Mouse (Mus musculus) right cerebral cortex, postnatal 36 days (tissue): ENCODE measurements at regions not wholly inside any gene's neighbourhood (a gene's known extent, or its start where the extent isn't known, plus 50 kb on each side); places are given as distances from the start of the nearest gene placed in this dataset.
A peak's percentile ranks its signal among the peaks of the same experiment; 100 is the strongest.

Experiments used
- DNase-seq, 2 experiments: peaks; one replicate each; pipeline ENCODE4 v3.0.0; 2022; ENCODE audit warnings: low spot score in 2 of 2, mixed read lengths in 1 of 2

DNA sequence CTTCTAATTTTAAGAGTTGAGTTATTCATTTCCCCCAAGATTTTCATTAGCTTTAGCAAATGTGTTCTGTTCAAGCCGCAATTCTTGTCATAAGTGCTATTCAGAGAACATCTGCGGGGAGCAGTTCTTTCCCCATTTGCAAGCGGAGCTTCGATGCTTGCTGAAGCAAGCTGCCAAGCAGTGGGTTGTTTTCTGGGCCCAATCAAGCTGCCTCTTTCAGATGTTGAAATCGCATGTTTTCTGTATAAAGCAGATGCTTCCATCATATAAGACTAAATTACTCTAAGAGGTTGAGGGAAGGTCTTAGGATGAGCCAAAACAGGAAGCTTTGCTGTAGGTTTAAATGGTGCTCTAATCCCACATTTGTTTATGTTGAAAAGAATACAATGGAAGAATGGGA, 547.4 kb downstream of the Abca13 start:
- DNase-seq, result peak; percentile 8 to 17

DNA sequence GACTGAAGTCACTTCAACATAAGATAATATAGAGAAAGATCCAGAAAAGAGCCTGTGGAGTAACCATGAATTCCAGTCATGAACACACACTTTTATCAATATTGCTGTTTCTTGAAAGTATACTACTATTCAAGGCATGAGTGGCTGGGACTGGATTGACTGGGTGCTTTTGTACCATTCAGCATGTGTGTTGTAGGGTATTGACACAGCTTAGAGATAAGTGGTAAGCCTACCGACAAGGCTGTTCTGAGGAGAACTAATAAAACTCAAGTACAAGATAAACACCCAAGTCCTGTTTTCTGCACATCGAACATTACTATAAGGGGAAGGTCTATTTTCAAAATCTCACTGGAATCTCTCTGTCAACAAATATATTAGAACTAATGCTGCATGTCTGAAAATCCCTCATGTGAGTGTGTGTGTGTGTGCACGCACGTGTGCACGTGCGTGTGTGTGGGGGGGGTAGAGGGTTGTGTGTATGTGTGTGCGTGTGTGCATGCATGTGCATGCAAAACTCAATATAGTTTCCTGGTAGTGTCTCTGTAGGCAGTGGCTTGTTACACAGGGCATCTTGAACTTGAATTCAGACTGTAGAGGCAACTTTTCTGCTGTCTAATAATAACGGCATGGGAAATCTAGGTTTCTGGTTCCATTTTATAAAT, 588.6 kb downstream of the Abca13 start:
- DNase-seq, result no peak

- no peak for DNase-seq
These were observed 601.6 kb downstream of the Abca13 start for GRCm38 (mm10) chr11:9793175-9793828.

- DNase-seq, result no peak
These were observed 647.9 kb downstream of the Abca13 start for GRCm38 (mm10) chr11:9839636-9840035.

DNA sequence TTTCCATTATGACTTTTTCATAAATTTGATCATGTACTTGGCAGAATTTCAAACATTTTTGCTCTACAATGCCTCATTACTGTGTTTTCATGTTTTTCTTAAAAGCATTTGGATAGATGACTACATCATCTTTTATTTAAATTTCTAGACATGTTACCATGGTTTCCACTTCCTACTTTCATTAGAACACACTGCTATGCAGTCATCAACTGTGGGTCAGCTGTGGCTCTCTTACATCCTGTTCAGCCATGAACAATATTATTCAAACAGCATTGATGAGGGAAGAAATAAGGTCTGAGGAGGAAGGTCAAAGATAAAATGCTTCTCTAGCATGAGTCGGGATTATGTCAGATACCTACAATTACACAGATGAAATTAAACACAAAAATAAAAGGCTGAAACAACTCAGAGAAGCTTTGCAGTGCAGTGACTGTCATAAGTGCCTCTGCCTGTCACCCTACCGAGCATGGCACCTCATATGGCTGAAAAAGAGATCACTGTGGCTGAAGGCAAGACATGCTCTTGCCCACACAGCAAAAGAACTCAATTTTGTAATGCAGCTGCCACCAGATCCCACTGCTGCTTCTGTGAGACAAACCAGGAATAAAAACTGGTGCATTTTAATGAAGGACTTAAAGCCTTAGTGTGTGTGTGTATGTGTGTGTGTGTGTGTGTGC, 676.9 kb downstream of the Abca13 start:
- DNase-seq, result no peak
